Mouse (Mus musculus) CH12.LX (cell line): ENCODE data around the gene Magi2. TPM values are rescaled to one million over a fixed set of nuclear protein-coding genes. Genes with fewer than 3 reads are reported as not detected.

Source experiments
- DNase-seq: peaks from one replicate; pipeline ENCODE4 v3.0.0-alpha.2; 2013; ENCODE audit errors: extremely low read depth
- H3K27ac ChIP-seq: 2 replicates; pipeline ENCODE4 v1.5.1; 2012; ENCODE audit warnings: low read depth, mild to moderate bottlenecking, control low read depth, moderate library complexity; ENCODE audit not compliant: insufficient read depth
- H3K27me3 ChIP-seq: replicated peaks from 2 replicates; pipeline ENCODE3; 2012; ENCODE audit warnings: inconsistent platforms
- H3K36me3 ChIP-seq, 2 experiments: replicated peaks in 1 of 2; 2 replicates each; pipeline versions ENCODE3 to v1.6.1; 2012; ENCODE audit warnings: inconsistent platforms in 1 of 2, low read length in 1 of 2, mild to moderate bottlenecking in 1 of 2, mixed read lengths in 1 of 2, moderate library complexity in 1 of 2; ENCODE audit not compliant: control insufficient read depth in 1 of 2, insufficient read depth in 1 of 2
- H3K4me1 ChIP-seq, 2 experiments: 2 replicates each; pipeline ENCODE4 v1.6.1; 2012; ENCODE audit warnings: inconsistent platforms in 1 of 2, moderate library complexity in 1 of 2; ENCODE audit not compliant: insufficient read depth in 2 of 2, control insufficient read depth in 1 of 2
- H3K4me2 ChIP-seq: 2 replicates; pipeline ENCODE4 v1.6.1; 2012; ENCODE audit warnings: low read depth, mild to moderate bottlenecking, control low read depth; ENCODE audit not compliant: poor library complexity, insufficient read depth, severe bottlenecking
- H3K4me3 ChIP-seq, 3 experiments: fragments of 150-350 bp in 1 of 3; sonication (generic) in 1 of 3; replicated peaks in 1 of 3; 2 replicates each; pipeline versions ENCODE3 to v1.5.1; 2011 to 2012; ENCODE audit warnings: low read depth in 2 of 3, low read length in 2 of 3, mild to moderate bottlenecking in 2 of 3, moderate library complexity in 2 of 3, control low read depth in 1 of 3, improper control_type of control experiment in 1 of 3, inconsistent platforms in 1 of 3, mixed read lengths in 1 of 3; ENCODE audit not compliant: poor library complexity in 1 of 3
- H3K79me2 ChIP-seq: replicated peaks from 2 replicates; pipeline ENCODE4 v1.6.1; 2012; ENCODE audit warnings: mild to moderate bottlenecking, moderate library complexity; ENCODE audit not compliant: control insufficient read depth, poor library complexity, insufficient read depth, severe bottlenecking; ENCODE audit errors: extremely low read depth
- H3K9ac ChIP-seq: 2 replicates; pipeline ENCODE4 v1.6.1; 2012; ENCODE audit warnings: low read depth, mild to moderate bottlenecking, control low read depth, moderate library complexity; ENCODE audit not compliant: insufficient read depth
- H3K9me3 ChIP-seq: replicated peaks from 2 replicates; pipeline ENCODE3; 2012; ENCODE audit warnings: low read length, inconsistent platforms, mixed read lengths
- CHD2 ChIP-seq: IDR thresholded peaks from 2 replicates; pipeline ENCODE4 v1.6.1; 2011; ENCODE audit warnings: low read length, improper control_type of control experiment
- CTCF ChIP-seq, 2 experiments: IDR thresholded peaks in 1 of 2; conservative IDR thresholded peaks in 1 of 2; 2 replicates each; pipeline ENCODE4 v1.5.1; 2011 to 2012; ENCODE audit warnings: low read depth in 2 of 2, low read length in 2 of 2, improper control_type of control experiment in 1 of 2, inconsistent platforms in 1 of 2, mild to moderate bottlenecking in 1 of 2, moderate library complexity in 1 of 2
- E2F4 ChIP-seq: IDR thresholded peaks from 2 replicates; pipeline ENCODE4 v1.6.1; 2011; ENCODE audit warnings: low read depth, low read length, improper control_type of control experiment; ENCODE audit not compliant: insufficient replicate concordance
- ELF1 ChIP-seq: IDR thresholded peaks from 2 replicates; pipeline ENCODE4 v1.6.1; 2014; ENCODE audit warnings: low read depth, mild to moderate bottlenecking, inconsistent platforms, low read length, improper control_type of control experiment
- EP300 ChIP-seq: IDR thresholded peaks from 2 replicates; pipeline ENCODE4 v1.6.1; 2011; ENCODE audit warnings: low read length, improper control_type of control experiment
- IRF4 ChIP-seq: IDR thresholded peaks from 2 replicates; pipeline ENCODE4 v1.6.1; 2014; ENCODE audit warnings: low read depth, mild to moderate bottlenecking, inconsistent platforms, low read length, improper control_type of control experiment
- JUN ChIP-seq: IDR thresholded peaks from 2 replicates; pipeline ENCODE4 v1.6.1; 2011; ENCODE audit warnings: low read depth, mild to moderate bottlenecking, low read length, improper control_type of control experiment, moderate library complexity; ENCODE audit not compliant: insufficient read depth
- KAT2A ChIP-seq: IDR thresholded peaks from 2 replicates; pipeline ENCODE4 v1.6.1; 2012; ENCODE audit warnings: low read length, improper control_type of control experiment, inconsistent platforms; ENCODE audit not compliant: insufficient replicate concordance
- MAFK ChIP-seq: IDR thresholded peaks from 2 replicates; pipeline ENCODE4 v1.6.1; 2011; ENCODE audit warnings: low read length, improper control_type of control experiment; ENCODE audit not compliant: insufficient replicate concordance
- MAZ ChIP-seq: IDR thresholded peaks from 2 replicates; pipeline ENCODE4 v1.6.1; 2012; ENCODE audit warnings: low read depth, mild to moderate bottlenecking, inconsistent platforms, low read length, improper control_type of control experiment, moderate library complexity
- MEF2A ChIP-seq: IDR thresholded peaks from 2 replicates; pipeline ENCODE4 v1.6.1; 2014; ENCODE audit warnings: low read depth, mild to moderate bottlenecking, inconsistent platforms, low read length, improper control_type of control experiment, borderline replicate concordance
- MXI1 ChIP-seq: IDR thresholded peaks from 2 replicates; pipeline ENCODE4 v1.6.1; 2011; ENCODE audit warnings: mild to moderate bottlenecking, low read depth, low read length, improper control_type of control experiment
- NELFE ChIP-seq: IDR thresholded peaks from 2 replicates; pipeline ENCODE4 v1.6.1; 2011; ENCODE audit warnings: low read depth, low read length, improper control_type of control experiment
- POLR2A ChIP-seq: IDR thresholded peaks from 2 replicates; pipeline ENCODE4 v1.6.1; 2011; ENCODE audit warnings: low read depth, mild to moderate bottlenecking, improper control_type of control experiment, low read length
- RAD21 ChIP-seq: IDR thresholded peaks from 2 replicates; pipeline ENCODE4 v1.6.1; 2011; ENCODE audit warnings: low read depth, mild to moderate bottlenecking, low read length, improper control_type of control experiment, moderate library complexity
- RCOR1 ChIP-seq: conservative IDR thresholded peaks from 2 replicates; pipeline ENCODE4 v1.6.1; 2012; ENCODE audit warnings: low read depth, mild to moderate bottlenecking, inconsistent platforms, low read length, improper control_type of control experiment
- SIN3A ChIP-seq: IDR thresholded peaks from 2 replicates; pipeline ENCODE4 v1.6.1; 2012; ENCODE audit warnings: low read length, improper control_type of control experiment, inconsistent platforms
- TBP ChIP-seq: conservative IDR thresholded peaks from 2 replicates; pipeline ENCODE4 v1.6.1; 2011; ENCODE audit warnings: low read depth, low read length, improper control_type of control experiment
- TCF12 ChIP-seq: IDR thresholded peaks from 2 replicates; pipeline ENCODE4 v1.6.1; 2014; ENCODE audit warnings: low read depth, mild to moderate bottlenecking, inconsistent platforms, low read length, improper control_type of control experiment
- UBTF ChIP-seq: IDR thresholded peaks from 2 replicates; pipeline ENCODE4 v1.6.1; 2012; ENCODE audit warnings: low read depth, mild to moderate bottlenecking, inconsistent platforms, low read length, improper control_type of control experiment, moderate library complexity
- USF2 ChIP-seq: conservative IDR thresholded peaks from 2 replicates; pipeline ENCODE4 v1.6.1; 2011; ENCODE audit warnings: low read depth, low read length, improper control_type of control experiment
- ZC3H11A ChIP-seq: IDR thresholded peaks from 2 replicates; pipeline ENCODE4 v1.6.1; 2012; ENCODE audit warnings: low read depth, mild to moderate bottlenecking, inconsistent platforms, low read length, improper control_type of control experiment
- ZNF384 ChIP-seq: IDR thresholded peaks from 2 replicates; pipeline ENCODE4 v1.6.1; 2012; ENCODE audit warnings: low read depth, low read length, improper control_type of control experiment, inconsistent platforms
- dilution Hi-C: fragments of 300-500 bp; cut with MboI; formaldehyde crosslinking; loops from 2 replicates; pipeline ENCODE4 v1.14.3; 2020; ENCODE audit warnings: low sequenced_read_pairs; ENCODE audit not compliant: extremely low pct_unique_long_range_greater_than_20kb, extremely low pct_ligation_motif_present
- in situ Hi-C: fragments of 300-500 bp; cut with MboI; formaldehyde crosslinking; loops from 3 replicates; pipeline ENCODE4 v1.14.3; 2019; ENCODE audit warnings: low sequenced_read_pairs, low pct_ligation_motif_present, low pct_unique_long_range_greater_than_20kb, mixed read lengths
- polyA plus RNA-seq: library from polyadenylated mRNA; unstranded; fragments of >175 nt; gene quantifications from 2 replicates; pipeline ENCODE4 v1.2.1, GENCODE M21; 2012; ENCODE audit warnings: low read depth; ENCODE audit not compliant: insufficient read length
- total RNA-seq, 2 experiments: library from RNA; depleted of rRNA; stranded (reverse); fragments of 300-350 nt in 1 of 2; fragments of >200 nt in 1 of 2; gene quantifications; 2 replicates each; pipeline ENCODE4 v1.2.3; 2012 to 2014

The Magi2 gene
- total and polyA plus RNA-seq, 3 experiments, result 0.37 to 0.63 (median 0.42) TPM

DNA sequence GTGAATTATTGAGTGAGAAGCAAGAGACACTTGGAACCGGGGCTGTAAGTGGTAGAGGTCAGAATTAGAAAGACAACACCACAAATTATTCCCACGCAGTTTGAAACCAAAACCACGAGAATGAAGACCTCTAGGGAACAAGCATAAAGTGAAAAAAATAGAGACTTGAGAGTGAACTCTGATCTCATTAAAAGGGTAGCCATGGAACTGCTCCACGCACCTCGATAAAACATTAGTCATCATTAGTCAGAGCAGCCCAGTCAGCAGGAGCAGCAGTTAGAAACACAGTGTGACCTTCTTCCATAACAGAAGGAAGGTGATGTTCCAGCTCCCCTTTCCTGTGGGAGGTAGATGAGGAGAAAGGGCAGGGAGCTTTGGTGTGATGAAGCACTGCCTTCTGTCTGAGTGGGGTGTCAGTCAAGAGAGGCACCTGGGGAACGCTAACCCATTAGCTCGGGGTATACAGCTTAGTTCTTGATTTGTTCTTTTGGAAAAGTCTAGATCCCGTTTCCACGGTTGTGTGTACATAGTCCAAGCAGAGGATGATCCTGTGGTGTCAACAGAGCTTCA lies 1272.3 kb downstream of the Magi2 start:
- no peaks in the 10 kb centered on the region for H3K79me2 ChIP-seq
- no peaks in the 10 kb centered on the region for H3K9me3 ChIP-seq
- H3K4me1 ChIP-seq, result peaks cover 2 to 9% of the 10 kb centered on the region in 2 experiments; a peak in 2 of 4 replicates
- H3K9ac ChIP-seq, result no peak overlapping the region
- no peak overlapping the region for H3K27ac ChIP-seq
- no peaks in the 10 kb centered on the region for H3K36me3 ChIP-seq
- DNase-seq, result no peak
- H3K4me2 ChIP-seq, result no peak overlapping the region
- in situ Hi-C loops (loop anchor here (25.0 kb wide), 1 partner anchor 188 kb away; no protein-coding TSS in a partner anchor), dilution Hi-C loops (no loop called here)
- TF ChIP-seq JUN, result no peak
- no peak for TF ChIP-seq RCOR1
- TF ChIP-seq EP300, result no peak
- TF ChIP-seq CTCF (conservative IDR thresholded peaks at IDR 0.05 in 1 of 2, IDR thresholded peaks at IDR 0.05 in 1 of 2; ENCODE audit: low read depth in 2 of 2, low read length in 2 of 2), result no peak
- TF ChIP-seq ZC3H11A, result no peak
- no peak for TF ChIP-seq KAT2A
- no peak for TF ChIP-seq TBP
- TF ChIP-seq UBTF, result no peak
- H3K4me3 ChIP-seq, result no peak overlapping the region
- no peaks in the 10 kb centered on the region for H3K27me3 ChIP-seq

GRCm38 (mm10) chr5:20508609-20509008 lies 1281.8 kb downstream of the Magi2 start:
- H3K9ac ChIP-seq, result no peak overlapping the region
- no peaks in the 10 kb centered on the region for H3K4me1 ChIP-seq
- no peaks in the 10 kb centered on the region for H3K36me3 ChIP-seq
- in situ Hi-C loops, result no loop called here
- no peak overlapping the region for H3K4me3 ChIP-seq
- TF ChIP-seq MAFK (no peak), USF2 (no peak), RAD21 (no peak)
- H3K27me3 ChIP-seq, result no peaks in the 10 kb centered on the region
- DNase-seq, result no peak
- no peak overlapping the region for H3K27ac ChIP-seq
- dilution Hi-C loops, result no loop called here
- H3K9me3 ChIP-seq, result no peaks in the 10 kb centered on the region
- H3K4me2 ChIP-seq, result no peak overlapping the region
- H3K79me2 ChIP-seq, result no peaks in the 10 kb centered on the region

GRCm38 (mm10) chr5:20509606-20510005 lies 1282.8 kb downstream of the Magi2 start:
- Histone ChIP-seq H3K4me3 (no peak overlapping the region), H3K9me3 (no peaks in the 10 kb centered on the region), H3K9ac (no peak overlapping the region), H3K36me3 (no peaks in the 10 kb centered on the region), H3K79me2 (no peaks in the 10 kb centered on the region)
- dilution Hi-C loops, result no loop called here
- in situ Hi-C loops, result no loop called here
- DNase-seq, result no peak
- TF ChIP-seq E2F4, result no peak
- no peak for TF ChIP-seq EP300
- TF ChIP-seq ELF1, result no peak
- TF ChIP-seq NELFE, result no peak
- no peak for TF ChIP-seq CHD2
- TF ChIP-seq POLR2A, result no peak
- no peak for TF ChIP-seq IRF4
- no peak for TF ChIP-seq MEF2A
- TF ChIP-seq UBTF, result no peak
- TF ChIP-seq MXI1, result no peak
- no peak for TF ChIP-seq ZNF384
- no peak for TF ChIP-seq JUN
- TF ChIP-seq TCF12, result no peak
- no peak for TF ChIP-seq SIN3A
- no peak for TF ChIP-seq MAZ
- TF ChIP-seq CTCF (conservative IDR thresholded peaks at IDR 0.05 in 1 of 2, IDR thresholded peaks at IDR 0.05 in 1 of 2; ENCODE audit: low read depth in 2 of 2, low read length in 2 of 2), result no peak
- TF ChIP-seq, all 38 proteins: peak for 0
- Histone ChIP-seq H3K27ac (no peak overlapping the region), H3K4me2 (no peak overlapping the region), H3K4me1 (no peaks in the 10 kb centered on the region), H3K27me3 (no peaks in the 10 kb centered on the region)
